In the genomic region with DNA sequence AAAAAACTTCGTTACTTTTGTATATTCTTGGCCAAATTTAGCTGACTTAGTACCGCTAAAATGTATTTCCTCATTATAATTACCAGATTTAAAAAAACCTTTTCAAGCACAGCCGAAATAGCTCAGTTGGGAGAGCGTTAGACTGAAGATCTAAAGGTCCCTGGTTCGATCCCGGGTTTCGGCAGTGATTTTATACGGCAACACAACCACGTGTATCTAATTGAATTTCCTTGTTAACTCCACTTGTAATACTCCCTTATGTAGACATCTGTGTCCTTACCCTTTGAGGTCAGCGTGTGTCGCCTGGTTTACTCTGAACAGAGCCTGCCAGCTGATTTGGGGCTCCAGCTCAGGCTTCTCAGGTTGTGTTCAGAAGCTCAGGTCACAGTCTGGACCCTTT, we compare ENCODE assay signal across 9 mouse cellular contexts. TPM values are rescaled to one million over a fixed set of nuclear protein-coding genes. Genes with fewer than 3 reads are reported as not detected.
DNase-seq lines count a peak whose midpoint lies in the region; ATAC-seq and TF ChIP-seq lines count a peak whose summit lies in the region.
"Had no signal": no experiment of that assay in that cellular context is flagged by ENCODE, and none has a peak within 500 bp of the region (broad histone marks: within the 10 kb centered on the region; RNA-seq: fewer than 3 reads in every experiment).

No protein-coding gene starts in this region.

- no peaks in the 10 kb centered on the region for H3K36me3 ChIP-seq in embryonic facial prominence, embryonic 13.5 days
- H3K36me3 ChIP-seq in heart, embryonic 13.5 days = no peaks in the 10 kb centered on the region
- H3K36me3 ChIP-seq in kidney, embryonic 15.5 days = no peaks in the 10 kb centered on the region
- no peaks in the 10 kb centered on the region for H3K36me3 ChIP-seq in liver, embryonic 14.5 days (replicated peaks; ENCODE audit: control insufficient read depth, insufficient read depth, low read depth)

- no peak overlapping the region for H3K27ac ChIP-seq in embryonic facial prominence, embryonic 13.5 days
- no peak overlapping the region for H3K27ac ChIP-seq in heart, embryonic 13.5 days (replicated peaks)
- H3K27ac ChIP-seq in kidney, embryonic 15.5 days = no peak overlapping the region
- H3K27ac ChIP-seq in liver, embryonic 14.5 days = no peak overlapping the region

- peaks cover 21% of the 10 kb centered on the region for H3K4me1 ChIP-seq in embryonic facial prominence, embryonic 13.5 days
- H3K4me1 ChIP-seq in heart, embryonic 13.5 days = peaks cover 30% of the 10 kb centered on the region
- H3K4me1 ChIP-seq in kidney, embryonic 15.5 days = peaks cover 12% of the 10 kb centered on the region
- H3K4me1 ChIP-seq in liver, embryonic 14.5 days (replicated peaks; ENCODE audit: control insufficient read depth in 2 of 2, insufficient read depth in 2 of 2, low read length in 1 of 2) = peaks cover 10 to 18% of the 10 kb centered on the region in 2 experiments

- H3K9ac ChIP-seq in embryonic facial prominence, embryonic 13.5 days = no peak overlapping the region
- 0 out of 2 replicates have a peak overlapping the region, but pooled peaks have one; percentile 11 for H3K9ac ChIP-seq in heart, embryonic 13.5 days
- no peak overlapping the region for H3K9ac ChIP-seq in kidney, embryonic 15.5 days
- no peak overlapping the region for H3K9ac ChIP-seq in liver, embryonic 14.5 days (replicated peaks)

- H3K9me3 ChIP-seq in embryonic facial prominence, embryonic 13.5 days = no peaks in the 10 kb centered on the region
- H3K9me3 ChIP-seq in heart, embryonic 13.5 days = no peaks in the 10 kb centered on the region
- H3K9me3 ChIP-seq in kidney, embryonic 15.5 days (replicated peaks) = no peaks in the 10 kb centered on the region
- H3K9me3 ChIP-seq in liver, embryonic 14.5 days (ENCODE audit: control insufficient read depth, low read length) = no peaks in the 10 kb centered on the region

- peak overlapping the region; percentile 51 for H3K4me2 ChIP-seq in embryonic facial prominence, embryonic 13.5 days
- H3K4me2 ChIP-seq in heart, embryonic 13.5 days = peak overlapping the region; percentile 59
- H3K4me2 ChIP-seq in kidney, embryonic 15.5 days = peak overlapping the region; percentile 41
- peak overlapping the region; percentile 57 for H3K4me2 ChIP-seq in liver, embryonic 14.5 days (ENCODE audit: low read depth)

- TF ChIP-seq EP300 in liver, embryonic 14.5 days (IDR thresholded peaks at IDR 0.05; ENCODE audit: low read depth) = no peak

- ATAC-seq in activated CD4-positive, CD25-positive, alpha-beta regulatory T cell, adult 4 months = peak; percentile 38
- no peak for ATAC-seq in embryonic facial prominence, embryonic 13.5 days (ENCODE audit: insufficient number of reproducible peaks, insufficient read depth, low FRiP score, low TSS enrichment, low read depth)
- no peak for ATAC-seq in heart, embryonic 13.5 days (ENCODE audit: extremely low read depth, insufficient number of reproducible peaks, low FRiP score, low TSS enrichment)
- ATAC-seq in kidney, embryonic 15.5 days (replicated peaks; ENCODE audit: low FRiP score) = peak; percentile 57
- ATAC-seq in liver, embryonic 14.5 days (ENCODE audit: insufficient read depth) = peak; percentile 74

- DNase-seq in CD4-positive helper T cell, adult 2 months (ENCODE audit: low read depth, low spot score) = peak; percentile 81
- peak in 2 of 3 experiments; percentile 69 for DNase-seq in liver, embryonic 14.5 days (ENCODE audit: low read depth in 3 of 3, low spot score in 3 of 3)
- DNase-seq in natural killer cell, adult 2 months (ENCODE audit: low spot score in 2 of 2) = peak; percentile 74 to 83
- peak; percentile 50 to 70 for DNase-seq in thymus, postnatal 10 days (ENCODE audit: low spot score in 2 of 2)

- H3K4me3 ChIP-seq in embryonic facial prominence, embryonic 13.5 days = peak overlapping the region; percentile 20
- H3K4me3 ChIP-seq in heart, embryonic 13.5 days = peak overlapping the region; percentile 13
- H3K4me3 ChIP-seq in kidney, embryonic 15.5 days (replicated peaks) = peak overlapping the region; percentile 17
- H3K4me3 ChIP-seq in liver, embryonic 14.5 days (ENCODE audit: insufficient read depth in 1 of 2, low read depth in 2 of 2, low read length in 2 of 2) = peak overlapping the region in 1 of 2 experiments; percentile 27; a peak in 2 of 4 replicates

- TF ChIP-seq CTCF in liver, embryonic 14.5 days (IDR thresholded peaks at IDR 0.05; ENCODE audit: low read depth) = no peak

- 2% methylated on average over 11 of the region's 11 CpGs for WGBS in embryonic facial prominence, embryonic 13.5 days
- WGBS in heart, embryonic 13.5 days = 5% methylated on average over 11 of the region's 11 CpGs
- WGBS in kidney, embryonic 15.5 days = 1% methylated on average over 11 of the region's 11 CpGs
- WGBS in liver, embryonic 14.5 days (ENCODE audit: insufficient replicate concordance) = 0% methylated on average over 11 of the region's 11 CpGs

- H3K27me3 ChIP-seq in embryonic facial prominence, embryonic 13.5 days = no peaks in the 10 kb centered on the region
- H3K27me3 ChIP-seq in heart, embryonic 13.5 days (replicated peaks) = no peaks in the 10 kb centered on the region
- H3K27me3 ChIP-seq in kidney, embryonic 15.5 days = no peaks in the 10 kb centered on the region
- no peaks in the 10 kb centered on the region for H3K27me3 ChIP-seq in liver, embryonic 14.5 days (ENCODE audit: control insufficient read depth, insufficient read depth, low read length)

RNA-seq across cellular contexts. Expression of gene Osbp, which starts 36.4 kb away (rescaled TPM):
- 1 to 10 TPM; 6.7 to 7.3 TPM for polyA plus RNA-seq in activated CD4-positive, CD25-positive, alpha-beta regulatory T cell, adult 4 months (2017; shearing (Covaris generic))
- polyA plus RNA-seq in embryonic facial prominence, embryonic 13.5 days (2015; fragmentation: Nextera tagmentation; extraction: Ambion mirVana) = 5.0 and 7.0 TPM in 2 replicates
- 4.2 and 4.8 TPM in 2 replicates for polyA plus RNA-seq in heart, embryonic 13.5 days (2015; fragmentation: Nextera tagmentation; extraction: Ambion mirVana)
- polyA plus RNA-seq in kidney, embryonic 15.5 days (2015; fragmentation: Nextera tagmentation; extraction: Ambion mirVana) = 3.9 and 4.2 TPM in 2 replicates
- polyA plus RNA-seq in liver, embryonic 14.5 days (2012; rRNA removed) = 8.2 and 11.7 TPM in 2 replicates
- 3.9 and 5.0 TPM in 2 replicates for polyA plus RNA-seq in liver, embryonic 14.5 days (2014; fragmentation: Nextera tagmentation; extraction: Ambion mirVana)

RNA-seq across cellular contexts. Expression of gene Olfr1423, which starts 39.0 kb away (rescaled TPM):
- under 1 TPM in 1 of 2 experiments, not detected in 1; 0.05 TPM for polyA plus RNA-seq in activated CD4-positive, CD25-positive, alpha-beta regulatory T cell, adult 4 months (2017; shearing (Covaris generic))
- not detected in 2 replicates for polyA plus RNA-seq in embryonic facial prominence, embryonic 13.5 days (2015; fragmentation: Nextera tagmentation; extraction: Ambion mirVana)
- not detected in 2 replicates for polyA plus RNA-seq in heart, embryonic 13.5 days (2015; fragmentation: Nextera tagmentation; extraction: Ambion mirVana)
- not detected in 2 replicates for polyA plus RNA-seq in kidney, embryonic 15.5 days (2015; fragmentation: Nextera tagmentation; extraction: Ambion mirVana)
- not detected in 2 replicates for polyA plus RNA-seq in liver, embryonic 14.5 days (2012; rRNA removed)
- polyA plus RNA-seq in liver, embryonic 14.5 days (2014; fragmentation: Nextera tagmentation; extraction: Ambion mirVana) = not detected in 2 replicates
- polyA plus RNA-seq: frontal cortex, adult 2 months had no signal

Comparison
In these comparisons a context has a peak if more than half of its experiments do, and no peak if none do; other contexts are left out.
1. ATAC-seq: peak in activated CD4-positive, CD25-positive, alpha-beta regulatory T cell, adult 4 months (single experiment), kidney, embryonic 15.5 days (single experiment) and liver, embryonic 14.5 days (single experiment); none in embryonic facial prominence, embryonic 13.5 days (single experiment) and heart, embryonic 13.5 days (single experiment).
2. Peak in every context shown above with its lines, with median percentiles within 50 percentile points of each other: DNase-seq and H3K4me2 ChIP-seq.